Mouse (Mus musculus) adrenal gland, adult (tissue): ENCODE results near the gene Gm13420.
A peak's percentile ranks its signal among the peaks of the same experiment; 100 is the strongest.
"Not testable (repeated sequence)": the region's sequence is repeated elsewhere in the genome, so short reads cannot be mapped to it uniquely, and the experiment has no call there.

Source experiments
- DNase-seq, 2 experiments: peaks; one replicate each; pipeline ENCODE4 v3.0.0; 2022 to 2023; ENCODE audit warnings: low spot score in 1 of 2; ENCODE audit not compliant: inconsistent age in 2 of 2

Gene Gm13420

DNA sequence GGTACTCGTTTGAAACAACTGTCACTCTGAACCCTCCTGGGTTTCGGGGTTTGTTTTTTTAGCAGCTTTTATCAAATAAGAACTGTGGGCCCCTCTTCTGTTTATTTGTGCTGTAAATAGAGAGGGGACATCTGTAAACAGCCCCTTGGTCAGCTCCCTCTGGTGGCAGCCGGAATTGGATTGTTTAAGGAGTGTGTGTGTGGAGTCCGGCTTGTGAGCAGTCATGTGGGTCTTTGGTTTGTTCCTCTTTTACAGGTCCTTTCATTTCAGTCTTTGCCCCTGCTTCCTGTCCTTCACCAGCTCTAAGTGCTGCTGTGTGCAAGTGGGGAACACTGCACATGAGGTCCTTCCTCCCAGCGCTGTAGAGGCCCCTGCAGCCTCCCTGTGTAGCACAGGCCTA, 12.1 kb downstream of the Gm13420 start:
- DNase-seq: no peak

DNA sequence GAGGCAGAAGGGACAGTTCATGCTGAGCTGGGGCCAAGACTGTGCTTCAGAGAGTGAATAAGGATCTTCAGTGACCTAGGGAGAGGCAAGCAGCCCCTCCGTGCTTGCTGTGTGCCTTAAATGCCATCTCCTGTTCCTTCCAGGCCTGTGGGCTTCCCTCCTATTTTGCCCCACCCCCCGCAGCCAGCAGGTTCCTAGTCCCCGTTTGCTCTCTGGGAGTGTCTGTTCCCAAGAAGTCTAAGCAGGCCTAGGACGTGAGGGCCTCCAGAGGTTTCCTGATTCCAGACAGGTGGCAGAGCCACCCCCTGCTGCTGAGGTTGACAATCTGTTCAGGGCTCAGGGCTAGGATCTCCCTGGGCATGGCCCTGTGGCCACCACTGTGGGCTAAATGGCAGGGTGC, 12.7 kb downstream of the Gm13420 start:
- DNase-seq: no peak

DNA sequence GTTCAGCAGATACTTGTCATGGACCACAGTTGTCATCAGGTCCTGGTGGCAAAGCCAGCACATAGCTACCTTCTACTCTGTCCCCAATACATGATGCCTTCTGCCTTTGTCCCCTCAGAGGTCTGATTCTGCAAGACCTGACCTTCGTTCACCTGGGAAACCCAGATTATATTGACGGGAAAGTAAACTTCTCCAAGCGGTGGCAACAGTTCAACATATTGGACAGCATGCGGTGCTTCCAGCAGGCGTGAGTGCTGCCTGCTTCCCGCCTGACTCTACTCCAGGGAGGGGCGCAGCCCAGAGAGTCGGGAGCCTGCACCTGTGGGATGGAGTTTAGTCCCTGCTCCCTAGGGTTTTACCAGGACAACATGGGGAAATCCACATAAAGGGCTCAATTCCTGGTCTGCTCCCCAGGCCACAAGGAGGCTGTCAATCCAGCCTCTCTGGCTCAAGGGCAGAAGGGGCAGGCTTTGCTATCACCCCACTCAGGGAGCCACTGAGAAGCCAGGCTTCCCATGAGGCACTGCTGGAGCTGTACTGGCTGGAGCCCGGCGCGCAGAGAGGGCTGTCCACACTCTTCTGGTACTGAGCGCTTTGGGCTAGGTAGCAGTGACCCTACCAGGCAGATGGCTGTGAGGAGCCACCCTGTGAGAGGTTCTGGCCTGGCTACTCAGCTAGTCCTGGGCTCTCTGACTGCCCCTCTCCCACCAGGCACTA, 14.1 kb downstream of the Gm13420 start:
- DNase-seq: no peak

DNA sequence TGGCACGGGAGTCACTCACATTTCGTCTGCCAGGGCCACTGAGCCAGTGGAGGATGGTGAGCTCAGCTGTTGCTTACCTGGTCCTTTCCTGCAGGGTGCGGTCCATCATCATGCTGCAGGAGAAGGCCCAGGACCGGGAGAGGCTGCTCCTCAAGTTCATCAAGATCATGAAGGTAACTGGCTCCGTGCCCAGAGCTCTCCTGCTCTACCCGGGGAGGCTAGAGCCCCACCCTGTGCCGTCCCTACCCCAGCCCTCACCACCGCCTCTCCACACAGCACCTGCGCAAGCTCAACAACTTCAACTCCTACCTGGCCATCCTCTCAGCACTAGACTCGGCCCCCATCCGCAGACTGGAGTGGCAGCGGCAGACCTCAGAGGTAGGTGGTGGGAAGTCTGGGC, 15.8 kb downstream of the Gm13420 start:
- DNase-seq: no peak

DNA sequence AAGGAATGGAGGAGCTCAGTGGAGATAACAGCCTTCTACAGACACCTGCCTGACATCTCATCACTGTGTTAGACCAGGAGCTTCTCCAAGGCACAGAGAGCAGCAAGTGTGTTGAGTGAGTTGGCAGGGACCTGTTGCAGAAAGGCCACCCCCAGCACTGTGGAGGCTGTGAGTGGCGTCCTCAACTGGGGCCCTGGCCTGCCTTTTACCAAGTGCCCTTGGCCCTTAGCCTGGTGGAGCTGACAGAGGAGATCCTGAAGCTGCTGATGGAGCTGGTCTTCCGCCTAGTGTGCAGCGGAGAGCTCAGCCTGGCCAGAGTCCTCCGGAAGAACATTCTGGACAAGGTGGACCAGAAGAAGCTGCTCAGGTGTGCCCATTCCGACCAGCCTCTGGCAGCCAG, 18.1 kb downstream of the Gm13420 start:
- no peak for DNase-seq

DNA sequence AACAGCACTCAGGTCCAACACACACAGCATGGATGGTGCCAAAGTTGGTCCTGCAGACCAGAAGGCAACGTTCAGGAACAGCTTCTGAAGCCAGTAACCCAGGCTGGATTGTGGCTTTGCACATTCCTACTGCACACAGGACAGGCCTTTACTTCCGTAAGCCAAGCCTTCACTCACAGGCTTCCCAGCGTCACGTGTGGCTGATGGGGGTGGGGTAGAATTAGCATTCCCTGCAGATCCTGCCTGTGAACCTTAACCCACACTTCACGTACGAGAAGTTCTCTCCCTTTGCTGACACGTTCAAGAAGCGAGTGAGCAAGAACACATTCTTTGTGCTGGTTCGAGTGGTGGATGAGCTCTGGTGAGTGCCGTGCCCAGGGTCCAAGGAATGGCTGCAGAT, 18.9 kb downstream of the Gm13420 start:
- DNase-seq: no peak

DNA sequence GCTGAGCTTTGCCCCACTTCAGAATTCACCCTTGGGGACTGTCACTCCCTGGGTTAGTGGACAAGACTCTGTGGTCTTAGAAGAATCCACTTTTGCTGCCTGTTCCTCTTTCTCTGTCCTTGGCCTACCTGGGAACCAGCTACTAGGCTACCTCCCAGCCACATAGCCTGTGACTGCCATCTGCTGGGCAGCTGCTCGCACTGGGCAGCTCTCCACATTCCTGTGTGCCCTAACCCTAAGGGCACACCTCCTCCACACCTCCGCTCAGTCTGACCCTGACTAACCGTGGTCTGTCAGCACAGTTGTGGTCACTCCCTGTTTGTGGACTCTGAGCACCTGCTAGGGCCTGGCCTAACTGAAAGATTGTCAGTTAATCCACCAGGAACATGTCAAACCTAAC, 19.9 kb downstream of the Gm13420 start:
- DNase-seq: peak; percentile 75 to 90

DNA sequence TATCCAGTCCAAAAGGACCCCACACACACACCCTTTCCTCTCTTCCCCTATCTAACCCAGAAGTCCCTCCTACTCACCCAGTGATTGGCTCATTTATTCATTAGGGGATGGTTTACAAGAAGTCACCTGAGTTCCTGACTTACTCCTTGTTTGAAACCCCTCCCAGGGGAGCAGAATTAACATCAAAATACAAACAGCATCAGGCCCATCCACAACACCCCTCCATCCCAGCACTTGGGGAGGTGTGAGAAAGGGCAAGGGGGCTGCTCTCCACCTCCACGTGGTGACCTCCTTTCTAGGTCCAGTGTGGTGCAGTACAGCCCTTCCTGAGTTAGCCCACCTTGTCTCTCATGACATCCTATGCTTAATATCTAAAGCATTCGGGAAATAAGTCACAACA, 22.0 kb downstream of the Gm13420 start:
- DNase-seq: no peak

DNA sequence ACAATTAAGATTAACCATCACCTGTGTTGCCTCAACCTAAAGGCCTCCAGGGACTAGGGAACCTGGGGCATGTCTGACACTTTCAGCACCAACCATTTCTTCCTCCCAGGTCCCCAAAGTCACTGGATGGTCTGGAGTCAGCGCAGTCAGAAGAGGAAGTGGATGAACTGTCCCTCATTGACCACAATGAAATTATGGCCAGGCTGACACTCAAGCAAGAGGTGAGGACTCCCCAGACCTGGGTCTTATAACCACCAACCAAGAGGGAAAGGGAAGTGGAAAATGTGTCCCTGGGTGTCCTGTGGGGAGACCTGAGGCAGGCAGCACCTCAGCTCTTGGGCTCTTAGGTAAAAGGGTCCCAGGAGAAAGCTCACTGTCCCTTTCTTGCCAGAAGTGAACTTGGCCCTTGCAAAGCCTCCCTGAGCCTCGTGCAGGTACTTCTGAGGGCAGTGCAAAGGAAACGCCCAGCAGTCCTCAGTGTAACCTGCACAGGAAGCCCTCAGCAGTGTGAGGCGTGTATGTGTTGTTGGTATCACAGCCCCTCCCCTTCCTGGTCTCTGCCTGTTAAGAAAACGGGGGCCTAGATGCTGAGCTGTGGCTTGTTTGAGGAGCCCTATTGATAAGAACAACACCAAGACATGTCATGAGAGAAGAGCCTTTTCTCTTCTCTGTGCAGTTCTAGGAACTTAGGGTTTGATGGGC, 26.7 kb downstream of the Gm13420 start:
- no peak for DNase-seq

DNA sequence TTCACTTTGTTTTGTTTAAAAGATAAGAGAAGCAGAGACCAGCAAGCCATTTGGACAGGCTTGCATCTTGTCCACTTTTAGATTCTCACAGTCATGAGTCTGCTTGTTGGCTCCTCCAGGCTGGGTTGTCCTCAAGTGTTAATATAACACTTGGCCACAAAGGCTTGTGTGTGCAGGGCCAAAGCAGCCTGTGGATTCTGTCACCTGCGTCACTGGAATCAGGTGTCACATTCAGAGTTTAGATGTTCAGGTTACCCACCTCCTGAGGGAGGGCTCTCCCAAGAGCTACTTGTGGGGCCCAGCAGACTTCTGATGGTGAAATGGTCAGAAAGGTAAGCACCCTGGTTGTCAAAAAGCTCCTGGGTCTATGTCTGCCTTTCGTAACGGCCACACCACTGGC, 28.4 kb downstream of the Gm13420 start:
- no peak for DNase-seq

DNA sequence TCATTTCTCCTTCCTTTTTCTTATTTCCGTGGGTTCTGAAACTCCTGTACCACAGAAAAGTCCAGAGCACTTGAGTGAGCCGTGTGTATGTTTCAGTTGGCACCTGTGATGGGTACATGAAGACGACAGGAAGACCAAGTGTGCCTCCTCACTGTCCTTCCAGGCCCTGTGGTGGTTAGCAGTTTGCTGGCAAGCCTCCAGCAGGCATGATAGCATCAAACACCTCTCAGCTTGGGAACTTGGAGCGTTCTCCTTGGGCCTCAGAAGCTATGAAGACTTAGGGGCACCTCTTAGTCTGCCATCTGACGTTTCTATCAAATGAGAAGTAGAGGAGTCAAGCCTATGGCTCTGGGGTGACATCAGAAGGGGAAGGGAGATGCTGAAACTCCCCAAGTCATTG, 32.9 kb downstream of the Gm13420 start:
- no peak for DNase-seq

DNA sequence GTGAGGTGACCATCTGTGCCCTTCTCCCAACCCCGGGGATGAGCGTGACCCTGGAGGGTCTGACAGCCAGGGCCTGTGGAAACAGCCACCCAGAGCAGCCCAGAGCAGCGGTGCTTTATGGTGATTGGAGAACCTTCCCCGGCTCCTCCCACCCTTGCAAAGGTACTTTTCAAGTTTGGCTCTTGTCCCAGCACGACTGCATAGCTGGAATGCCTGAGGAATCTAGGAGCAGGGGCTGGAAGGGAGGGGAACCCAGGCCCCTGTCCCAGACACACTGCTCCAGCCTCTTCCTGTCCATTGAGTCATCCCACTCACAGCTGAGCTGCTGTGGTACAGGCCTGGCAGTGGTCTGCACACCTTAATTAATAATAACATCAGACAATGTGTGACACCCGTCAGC, 34.8 kb downstream of the Gm13420 start:
- DNase-seq: peak in 1 of 2 experiments; percentile 57

DNA sequence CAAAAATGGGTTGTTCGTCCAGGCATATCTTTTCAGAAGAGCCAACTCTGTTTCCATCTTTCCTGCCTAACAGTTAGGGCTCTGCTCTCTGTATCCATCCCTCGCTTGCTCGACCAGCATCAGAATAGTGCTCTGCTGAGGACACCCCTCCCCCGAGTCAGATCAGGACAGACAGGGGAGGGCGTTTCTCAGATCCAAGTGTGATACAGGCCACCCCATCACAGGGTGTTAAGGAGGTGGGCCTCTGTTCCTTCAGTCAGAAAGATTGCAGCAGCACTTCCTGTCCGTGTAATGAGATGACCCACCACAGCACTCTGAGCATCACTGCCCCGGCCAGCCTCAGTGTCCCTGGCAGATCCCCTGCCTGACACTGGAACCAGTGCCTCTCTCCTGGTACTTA, 35.3 kb downstream of the Gm13420 start:
- no peak for DNase-seq

DNA sequence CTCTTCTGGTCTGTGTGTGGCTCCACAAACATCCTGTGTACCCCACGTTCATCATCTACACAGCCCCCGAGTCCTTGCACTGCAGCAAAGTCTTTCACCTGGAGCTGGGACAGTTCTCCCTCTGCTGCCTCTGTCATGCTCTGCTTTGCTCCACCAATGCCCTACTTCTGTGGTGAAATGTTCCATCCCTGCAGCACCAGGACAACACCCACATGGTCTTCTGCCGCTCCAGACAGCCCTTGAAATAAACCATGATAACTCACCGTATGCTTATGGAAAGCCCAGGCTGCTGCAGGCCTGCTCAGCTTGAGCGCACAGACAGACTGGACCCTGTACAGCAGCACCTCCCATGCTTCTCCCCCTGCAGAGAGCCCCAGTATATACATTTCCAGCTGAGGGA, 37.4 kb downstream of the Gm13420 start:
- DNase-seq: no peak

DNA sequence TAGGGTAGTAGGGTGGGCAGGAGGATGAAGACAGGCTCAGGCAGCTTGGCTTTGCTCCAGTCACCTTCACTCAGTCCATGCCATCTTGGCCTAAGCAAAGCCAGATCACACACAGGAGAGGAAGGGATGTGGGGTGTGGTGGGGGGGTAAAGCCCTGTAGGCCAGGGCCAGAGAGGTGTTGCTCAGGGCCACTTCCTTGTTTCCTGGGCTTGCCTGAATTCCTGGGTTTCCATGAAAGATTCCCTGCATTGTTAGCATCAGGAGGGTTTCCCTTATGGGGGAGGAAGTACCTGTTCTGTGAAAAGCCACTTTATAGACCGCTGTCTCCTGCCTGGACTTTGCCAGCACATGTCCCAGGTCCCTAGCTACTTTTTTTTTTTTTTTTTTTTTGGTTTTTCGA, 38.0 kb downstream of the Gm13420 start:
- DNase-seq: no peak

DNA sequence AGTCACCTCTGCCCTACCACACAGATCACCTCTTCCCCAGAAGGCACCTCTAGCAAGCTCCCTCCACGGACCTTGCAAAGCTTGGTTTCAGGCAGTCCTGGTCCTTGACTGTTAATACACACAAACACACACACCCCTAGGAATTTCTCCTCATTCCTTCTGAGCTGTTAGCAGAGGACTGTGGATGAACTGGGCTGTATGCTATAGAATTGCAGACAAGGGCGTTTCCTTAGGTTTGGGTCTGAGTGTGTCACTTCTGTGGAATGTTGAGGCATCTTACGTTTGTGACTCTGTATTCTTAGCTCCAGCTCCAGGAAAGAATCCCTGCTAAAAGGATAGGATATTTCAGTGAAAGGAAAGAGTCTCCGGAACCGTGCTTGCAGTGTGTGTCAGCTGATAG, 39.6 kb downstream of the Gm13420 start:
- no peak for DNase-seq

DNA sequence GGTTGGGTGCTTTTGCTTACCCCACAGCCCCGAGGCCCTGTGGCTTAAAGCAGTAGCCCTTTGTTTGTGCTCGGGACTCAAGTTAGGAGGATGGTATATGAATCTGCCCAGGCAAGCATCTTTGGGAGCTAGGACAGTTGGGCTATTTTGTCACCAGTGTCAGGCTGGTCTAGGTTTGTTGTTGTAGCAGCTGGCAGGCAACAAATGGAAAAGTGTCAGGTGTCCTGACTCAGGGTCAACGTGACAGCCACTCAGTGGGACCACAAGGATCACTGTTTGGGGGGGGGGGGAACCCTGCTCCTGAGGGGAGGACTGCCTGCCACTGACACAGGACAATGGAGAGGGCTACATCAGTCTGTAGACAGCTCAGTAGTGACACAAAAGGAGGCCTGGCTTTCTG, 40.4 kb downstream of the Gm13420 start:
- DNase-seq: no peak

DNA sequence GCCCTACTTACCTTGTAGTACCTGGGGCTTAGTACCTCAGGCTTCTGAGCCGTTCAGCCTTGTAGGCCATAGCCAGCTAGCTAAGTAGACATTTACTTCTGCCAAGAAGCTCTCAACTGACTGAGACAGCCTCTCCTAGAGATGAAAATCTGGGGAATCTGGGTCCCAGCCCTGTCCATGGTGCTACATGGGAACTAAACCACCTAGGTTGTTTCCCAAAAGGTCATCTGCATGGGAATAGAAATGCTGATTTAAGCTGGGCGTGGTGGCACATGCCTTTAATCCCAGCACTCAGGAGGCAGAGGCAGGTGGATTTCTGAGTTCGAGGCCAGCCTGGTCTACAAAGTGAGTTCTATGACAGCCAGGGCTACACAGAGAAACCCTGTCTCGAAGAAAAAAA, 43.3 kb downstream of the Gm13420 start:
- DNase-seq: not testable (repeated sequence)

DNA sequence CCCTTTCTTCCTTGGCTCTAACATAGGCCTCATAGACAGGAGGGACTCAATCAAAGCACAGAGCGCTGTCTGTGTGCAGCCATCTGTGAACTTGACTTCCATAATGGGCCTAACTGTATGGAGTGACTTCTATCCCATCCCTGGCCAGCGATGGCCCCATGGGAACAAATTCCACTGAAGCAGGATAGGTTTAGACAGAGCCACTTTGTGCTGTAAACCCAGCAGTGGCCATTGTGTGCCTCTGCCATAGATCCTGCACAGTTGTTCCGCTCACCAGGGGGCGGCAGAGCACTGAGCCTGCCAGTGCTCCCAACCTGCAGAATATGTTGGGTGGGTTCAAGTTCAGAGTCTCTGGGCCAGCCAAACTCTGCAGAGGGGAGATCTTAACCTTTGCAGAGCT, 43.8 kb downstream of the Gm13420 start:
- peak in 1 of 2 experiments; percentile 64 for DNase-seq

DNA sequence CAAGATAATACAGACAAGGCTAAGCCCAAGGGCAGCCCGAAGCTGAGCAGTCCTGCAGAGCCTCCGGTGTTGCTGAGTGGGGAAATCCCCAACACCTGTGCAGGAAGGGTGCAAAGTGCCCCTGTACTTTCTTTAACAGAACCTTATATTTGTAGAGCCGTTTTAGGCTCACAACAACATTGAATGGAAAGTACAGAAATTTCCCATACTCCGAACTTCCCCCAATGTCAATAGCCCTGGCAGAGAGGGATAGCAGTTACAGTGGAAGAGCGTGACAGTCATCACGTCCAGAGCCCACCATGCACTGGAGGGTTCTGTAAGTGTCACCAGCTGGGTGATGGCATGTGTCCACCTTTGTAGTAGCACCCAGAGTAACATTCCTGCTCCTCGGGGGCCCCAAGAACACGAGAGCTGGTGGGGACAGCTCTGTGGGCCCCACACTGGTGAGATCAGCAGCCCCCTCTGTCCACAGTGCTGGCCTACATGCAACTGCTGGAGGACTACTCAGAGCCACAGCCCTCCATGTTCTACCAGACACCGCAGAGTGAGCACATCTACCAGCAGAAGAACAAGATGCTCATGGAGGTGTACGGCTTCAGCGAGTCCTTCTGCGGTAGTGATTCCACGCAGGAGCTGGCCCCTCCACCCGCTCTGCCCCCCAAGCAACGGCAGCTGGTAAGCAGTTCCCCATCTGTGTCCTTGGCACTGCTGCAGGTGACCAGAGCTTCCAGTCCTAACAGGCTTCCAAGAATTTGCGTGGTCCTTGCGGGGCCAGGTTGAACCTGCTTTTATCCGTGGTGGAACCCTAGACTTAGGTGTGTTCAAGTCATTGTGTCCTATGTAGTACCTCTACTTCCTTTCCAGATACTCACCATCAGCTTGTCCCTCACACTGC, 44.5 kb downstream of the Gm13420 start:
- no peak for DNase-seq

DNA sequence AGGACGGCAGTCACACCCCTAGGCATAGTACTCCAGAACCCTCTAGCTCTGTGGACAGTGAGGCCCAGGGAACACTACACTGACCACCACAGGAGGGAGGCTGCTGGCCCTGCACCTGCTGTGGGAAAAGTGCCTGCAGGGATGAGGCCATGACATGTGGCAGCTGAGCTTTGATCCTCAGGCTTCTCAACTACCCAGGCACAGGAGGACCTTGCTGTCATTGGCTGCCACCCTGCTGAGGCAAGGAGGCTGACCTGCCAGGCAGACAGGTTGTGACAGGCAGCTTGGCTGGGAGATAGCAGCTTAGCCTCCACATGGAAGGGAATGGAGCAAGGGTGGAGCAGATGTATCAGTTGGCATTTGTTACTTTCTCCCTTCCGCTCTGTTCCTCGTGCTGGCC, 46.0 kb downstream of the Gm13420 start:
- DNase-seq: no peak
